Mouse (Mus musculus) kidney, postnatal 0 days (tissue): Measurements from ENCODE around the gene 1190005I06Rik. TPM values are rescaled to one million over a fixed set of nuclear protein-coding genes. Genes with fewer than 3 reads are reported as not detected.

ENCODE experiments used
- ATAC-seq: fragments of 200-750 bp; cut with Nextera tagmentation; replicated peaks from 2 replicates; pipeline ENCODE4 v1.8.0; 2017; ENCODE audit warnings: low read depth, moderate number of reproducible peaks, moderate TSS enrichment, moderate library complexity; ENCODE audit not compliant: low FRiP score
- DNase-seq: peaks from one replicate; pipeline ENCODE4 v3.0.0-alpha.2; 2016; ENCODE audit warnings: low spot score
- H3K27ac ChIP-seq: fragments of 300-500 bp; sonication (generic); 2 replicates; pipeline ENCODE4 v1.5.1; 2014; ENCODE audit warnings: mild to moderate bottlenecking
- H3K27me3 ChIP-seq: fragments of 300-500 bp; sonication (generic); 2 replicates; pipeline ENCODE4 v1.6.1; 2014; ENCODE audit warnings: low read length, mixed read lengths; ENCODE audit not compliant: insufficient read depth
- H3K36me3 ChIP-seq: fragments of 300-500 bp; sonication (generic); 2 replicates; pipeline ENCODE4 v1.6.1; 2014; ENCODE audit warnings: low read length, mixed read lengths; ENCODE audit not compliant: insufficient read depth
- H3K4me1 ChIP-seq: fragments of 300-500 bp; sonication (generic); replicated peaks from 2 replicates; pipeline ENCODE4 v1.6.1; 2014; ENCODE audit warnings: antibody characterized with exemption, low read length, mixed read lengths; ENCODE audit not compliant: insufficient read depth
- H3K4me2 ChIP-seq: fragments of 300-500 bp; sonication (generic); 2 replicates; pipeline ENCODE4 v1.6.1; 2014; ENCODE audit warnings: mild to moderate bottlenecking, low read length, moderate library complexity, mixed read lengths
- H3K4me3 ChIP-seq: fragments of 300-500 bp; sonication (generic); replicated peaks from 2 replicates; pipeline ENCODE4 v1.5.1; 2014; ENCODE audit warnings: low read depth, low read length
- H3K9ac ChIP-seq: fragments of 300-500 bp; sonication (generic); 2 replicates; pipeline ENCODE4 v1.6.1; 2014; ENCODE audit warnings: low read depth, low read length
- H3K9me3 ChIP-seq: fragments of 300-500 bp; sonication (generic); replicated peaks from 2 replicates; pipeline ENCODE4 v1.6.1; 2016; ENCODE audit warnings: low read length, inconsistent platforms, mixed read lengths
- CTCF ChIP-seq: IDR thresholded peaks from 2 replicates; pipeline ENCODE4 v1.5.1; 2016; ENCODE audit warnings: antibody characterized with exemption, low read depth, mild to moderate bottlenecking, moderate library complexity
- WGBS: fragments of 180-500 bp; shearing (Covaris S2); extraction: QIAGEN DNeasy Blood & Tissue Kit; methylation state at CpG from one replicate; pipeline ENCODE4 v1.1.7; 2014; 5-methylcytosine and 5-hydroxymethylcytosine counted together
- polyA plus RNA-seq: library from polyadenylated mRNA; unstranded; fragments of >200 nt; fragmentation: Nextera tagmentation; extraction: Ambion mirVana; gene quantifications from 2 replicates; pipeline ENCODE4 v1.2.1, GENCODE M21; 2015

1190005I06Rik gene
- polyA plus RNA-seq, 1 experiment from 2014 or later: 2.6 TPM

- H3K27ac ChIP-seq: no peak overlapping the region
- H3K36me3 ChIP-seq: no peaks in the 10 kb centered on the region
- no peak overlapping the region for H3K4me2 ChIP-seq
- no peak for DNase-seq
- H3K9me3 ChIP-seq: no peaks in the 10 kb centered on the region
- H3K4me3 ChIP-seq: no peak overlapping the region
- no peak for ATAC-seq
- H3K4me1 ChIP-seq: peaks cover 21% of the 10 kb centered on the region; the same call in 1 of the 2 replicates
- peak; percentile 11; the same call in 1 of the 2 replicates for TF ChIP-seq CTCF
- no peaks in the 10 kb centered on the region for H3K27me3 ChIP-seq
- WGBS: 71% methylated on average over 6 of the region's 6 CpGs
- no peak overlapping the region for H3K9ac ChIP-seq
Measured at GRCm38 (mm10) chr8:120664566-120664965, 17.1 kb upstream of the 1190005I06Rik start.

GRCm38 (mm10) chr8:120657415-120657814 lies 10.0 kb upstream of the 1190005I06Rik start:
- H3K4me3 ChIP-seq: no peak overlapping the region
- H3K27me3 ChIP-seq: no peaks in the 10 kb centered on the region
- no peak for TF ChIP-seq CTCF
- H3K4me1 ChIP-seq: no peaks in the 10 kb centered on the region
- no peak overlapping the region for H3K9ac ChIP-seq
- H3K4me2 ChIP-seq: no peak overlapping the region
- no peaks in the 10 kb centered on the region for H3K9me3 ChIP-seq
- WGBS: 92% methylated on average over 8 of the region's 8 CpGs
- DNase-seq (no peak), ATAC-seq (no peak)
- no peak overlapping the region for H3K27ac ChIP-seq
- H3K36me3 ChIP-seq: peaks cover 27% of the 10 kb centered on the region

- Histone ChIP-seq H3K27ac (no peak overlapping the region), H3K4me3 (no peak overlapping the region), H3K9ac (no peak overlapping the region), H3K4me1 (no peaks in the 10 kb centered on the region), H3K9me3 (no peaks in the 10 kb centered on the region), H3K27me3 (no peaks in the 10 kb centered on the region), H3K4me2 (no peak overlapping the region), H3K36me3 (peaks cover 27% of the 10 kb centered on the region)
- ATAC-seq (no peak), DNase-seq (no peak)
- 85% methylated on average over 7 of the region's 7 CpGs for WGBS
- no peak for TF ChIP-seq CTCF
Measured at GRCm38 (mm10) chr8:120656322-120657052, 9.1 kb upstream of the 1190005I06Rik start.

- WGBS: 71% methylated on average over 7 of the region's 7 CpGs
- TF ChIP-seq CTCF: no peak
- ATAC-seq: no peak
- H3K4me3 ChIP-seq: no peak overlapping the region
- no peaks in the 10 kb centered on the region for H3K4me1 ChIP-seq
- no peak for DNase-seq
- no peak overlapping the region for H3K27ac ChIP-seq
- no peaks in the 10 kb centered on the region for H3K9me3 ChIP-seq
- no peak overlapping the region for H3K9ac ChIP-seq
- no peaks in the 10 kb centered on the region for H3K27me3 ChIP-seq
- H3K36me3 ChIP-seq: no peaks in the 10 kb centered on the region
- H3K4me2 ChIP-seq: no peak overlapping the region
Measured at GRCm38 (mm10) chr8:120644663-120645062, 2.8 kb downstream of the 1190005I06Rik start.

DNA sequence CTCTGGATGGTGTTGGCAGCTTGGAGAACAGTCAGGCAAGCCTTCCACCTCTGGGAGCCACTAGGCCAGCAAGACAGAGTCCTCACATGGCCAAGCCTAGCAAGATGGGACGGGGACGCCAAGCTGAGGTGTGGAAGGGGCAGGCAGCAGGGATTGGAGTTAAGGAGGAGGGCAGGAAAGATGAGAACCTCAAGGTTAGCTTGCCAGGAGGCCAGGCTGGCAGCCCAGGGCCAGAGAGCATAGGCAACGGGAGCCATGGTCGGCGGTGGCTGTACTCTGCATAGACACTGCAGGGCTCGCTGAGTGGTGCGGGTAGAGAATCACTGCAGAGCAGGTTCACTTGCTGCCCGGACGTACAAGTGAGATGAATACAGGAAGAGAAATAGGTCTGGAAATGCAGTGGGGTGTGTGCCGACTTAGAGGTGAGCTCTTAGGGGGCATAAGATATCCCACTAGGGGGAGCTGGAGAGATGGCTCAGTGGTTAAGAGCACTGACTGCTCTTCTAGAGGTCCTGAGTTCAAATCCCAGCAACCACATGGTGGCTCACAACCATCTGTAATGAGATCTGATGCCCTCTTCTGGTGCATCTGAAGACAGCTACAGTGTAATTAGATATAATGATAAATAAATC lies 5.3 kb downstream of the 1190005I06Rik start:
- peak; percentile 18; the same call in 1 of the 2 replicates for TF ChIP-seq CTCF
- Histone ChIP-seq H3K4me1 (no peaks in the 10 kb centered on the region), H3K4me2 (no peak overlapping the region), H3K9me3 (no peaks in the 10 kb centered on the region), H3K9ac (no peak overlapping the region), H3K27ac (no peak overlapping the region), H3K36me3 (no peaks in the 10 kb centered on the region), H3K4me3 (no peak overlapping the region), H3K27me3 (no peaks in the 10 kb centered on the region)
- WGBS: 81% methylated on average over 10 of the region's 10 CpGs
- ATAC-seq (no peak), DNase-seq (no peak)

DNA sequence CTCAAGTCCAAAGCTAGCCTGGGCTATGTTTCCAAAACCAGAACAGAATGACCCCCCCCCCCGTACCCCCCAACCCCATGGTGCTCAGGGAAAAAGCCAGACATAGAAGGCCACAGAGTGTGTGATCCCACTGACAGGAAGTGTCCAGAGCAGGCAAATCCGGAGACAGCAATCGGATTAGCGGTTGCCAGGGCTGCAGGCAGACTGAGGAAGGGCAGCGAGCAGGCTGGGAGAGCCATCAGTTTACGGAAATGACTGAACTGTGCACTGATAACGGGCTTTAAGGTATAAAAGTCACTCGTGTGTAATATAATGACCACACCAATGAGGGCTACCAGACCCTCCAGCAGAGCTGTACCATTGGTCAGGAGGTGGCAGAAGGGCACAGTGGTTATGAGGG lies 6.2 kb downstream of the 1190005I06Rik start:
- no peaks in the 10 kb centered on the region for H3K4me1 ChIP-seq
- no peak overlapping the region for H3K9ac ChIP-seq
- no peak for TF ChIP-seq CTCF
- H3K36me3 ChIP-seq: no peaks in the 10 kb centered on the region
- no peak overlapping the region for H3K27ac ChIP-seq
- no peaks in the 10 kb centered on the region for H3K27me3 ChIP-seq
- DNase-seq (no peak), ATAC-seq (no peak)
- no peak overlapping the region for H3K4me3 ChIP-seq
- H3K9me3 ChIP-seq: no peaks in the 10 kb centered on the region
- WGBS: 37% methylated on average over 8 of the region's 8 CpGs
- no peak overlapping the region for H3K4me2 ChIP-seq
